In the genomic region with DNA sequence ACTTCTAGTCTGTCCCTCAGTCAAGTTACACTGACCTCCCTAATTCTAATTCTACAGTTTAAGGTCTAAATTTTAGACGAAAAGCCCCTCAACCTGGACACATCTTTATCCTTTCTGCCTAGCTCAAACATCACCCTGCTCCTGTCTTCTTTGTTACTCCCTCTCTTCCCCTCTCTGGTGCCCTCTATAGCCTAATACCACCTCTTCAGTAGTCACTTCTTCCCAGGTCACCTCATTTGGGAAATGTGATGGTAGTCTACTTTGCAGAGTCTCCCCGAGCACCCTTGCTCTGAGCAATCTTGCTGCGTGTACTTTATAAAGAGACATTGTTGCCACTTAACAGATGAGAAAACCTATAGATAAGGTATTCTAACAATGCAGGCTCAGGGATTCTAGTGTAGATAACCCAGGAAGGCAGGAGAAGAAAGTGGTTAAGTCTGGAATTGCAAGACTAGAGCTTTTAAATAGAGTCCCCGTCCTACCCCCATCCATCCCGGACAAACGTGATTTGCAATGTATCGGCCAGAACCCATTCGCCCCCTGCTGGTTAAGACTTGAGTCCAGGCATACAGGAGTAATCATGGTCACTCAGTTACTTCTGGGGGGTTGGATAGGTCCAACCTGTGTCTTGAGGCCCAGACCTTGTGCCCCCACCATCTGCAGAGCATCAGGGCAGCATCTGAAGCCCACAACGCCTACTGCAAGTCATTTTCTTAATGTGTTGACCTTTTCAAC, we compare ENCODE assay signal across 9 mouse cellular contexts. TPM values are rescaled to one million over a fixed set of nuclear protein-coding genes. Genes with fewer than 3 reads are reported as not detected.
A peak's percentile ranks its signal among the peaks of the same experiment; 100 is the strongest.
DNase-seq lines count a peak whose midpoint lies in the region; ATAC-seq and TF ChIP-seq lines count a peak whose summit lies in the region.
"Had no signal": no experiment of that assay in that cellular context is flagged by ENCODE, and none has a peak within 500 bp of the region (broad histone marks: within the 10 kb centered on the region; RNA-seq: fewer than 3 reads in every experiment).

No protein-coding gene starts in this region.

- no peak overlapping the region for H3K4me3 ChIP-seq in kidney, embryonic 15.5 days (replicated peaks)
- no peak overlapping the region for H3K4me3 ChIP-seq in E14TG2a.4 (replicated peaks; ENCODE audit: low read length)
- H3K4me3 ChIP-seq in heart, embryonic 10.5 days: no peak overlapping the region

- no peak overlapping the region for H3K27ac ChIP-seq in kidney, embryonic 15.5 days
- H3K27ac ChIP-seq in heart, embryonic 10.5 days: no peak overlapping the region
- H3K27ac ChIP-seq: macrophage had no signal

- peak; percentile 55 for DNase-seq in kidney, adult 11 months
- DNase-seq in cerebellum, postnatal 10 days: peak; percentile 79
- DNase-seq in heart, embryonic 10.5 days (ENCODE audit: low spot score): peak; percentile 79
- peak; percentile 89 for DNase-seq in kidney, postnatal 10 days
- DNase-seq in testis, postnatal 10 days (ENCODE audit: low spot score): peak; percentile 81

- peak; percentile 48 for TF ChIP-seq CTCF in E14TG2a.4 (conservative IDR thresholded peaks at IDR 0.05; ENCODE audit: low read length)

- H3K9me3 ChIP-seq in kidney, embryonic 15.5 days (replicated peaks): no peaks in the 10 kb centered on the region
- no peaks in the 10 kb centered on the region for H3K9me3 ChIP-seq in E14TG2a.4 (ENCODE audit: low read length)
- no peaks in the 10 kb centered on the region for H3K9me3 ChIP-seq in heart, embryonic 10.5 days

- WGBS in kidney, embryonic 15.5 days: 30% methylated on average over 9 of the region's 9 CpGs
- 25% methylated on average over 9 of the region's 9 CpGs for WGBS in heart, embryonic 10.5 days

- H3K4me1 ChIP-seq in kidney, embryonic 15.5 days: peaks cover 15% of the 10 kb centered on the region
- peaks cover 69% of the 10 kb centered on the region for H3K4me1 ChIP-seq in E14TG2a.4 (replicated peaks; ENCODE audit: low read depth, low read length)
- peaks cover 15% of the 10 kb centered on the region for H3K4me1 ChIP-seq in heart, embryonic 10.5 days

- no peak overlapping the region for H3K9ac ChIP-seq in kidney, embryonic 15.5 days

- no peak for ATAC-seq in kidney, embryonic 15.5 days (replicated peaks; ENCODE audit: low FRiP score)
- peak; percentile 72 for ATAC-seq in megakaryocyte, adult 5-6 weeks (ENCODE audit: poor library complexity, severe bottlenecking)

- no peak overlapping the region for H3K4me2 ChIP-seq in kidney, embryonic 15.5 days

- no peaks in the 10 kb centered on the region for H3K27me3 ChIP-seq in kidney, embryonic 15.5 days
- no peaks in the 10 kb centered on the region for H3K27me3 ChIP-seq in E14TG2a.4 (ENCODE audit: insufficient read depth, low read length)
- H3K27me3 ChIP-seq in heart, embryonic 10.5 days (ENCODE audit: insufficient read depth, poor library complexity, severe bottlenecking): no peaks in the 10 kb centered on the region

- H3K36me3 ChIP-seq in kidney, embryonic 15.5 days: no peaks in the 10 kb centered on the region
- H3K36me3 ChIP-seq in E14TG2a.4 (ENCODE audit: insufficient read depth, low read length): no peaks in the 10 kb centered on the region
- no peaks in the 10 kb centered on the region for H3K36me3 ChIP-seq in heart, embryonic 10.5 days

RNA-seq across cellular contexts. Expression of gene Morn3, which starts 1.1 kb away (rescaled TPM):
- polyA plus RNA-seq in kidney, embryonic 15.5 days (2015; fragmentation: Nextera tagmentation; extraction: Ambion mirVana): 0.26 TPM in 1 of 2 replicates, not detected in the other
- not detected in 2 replicates for polyA plus RNA-seq in heart, embryonic 10.5 days (2016; fragmentation: Nextera tagmentation; extraction: Ambion mirVana)
- not detected in 2 replicates for total RNA-seq in megakaryocyte, adult 5-6 weeks (2015)
- not detected in 2 replicates for total RNA-seq in megakaryocyte, adult 5-6 weeks (2017)
- polyA plus RNA-seq: macrophage had no signal

RNA-seq across cellular contexts. Expression of gene Tmem120b, which starts 22.5 kb away (rescaled TPM):
- polyA plus RNA-seq in kidney, embryonic 15.5 days (2015; fragmentation: Nextera tagmentation; extraction: Ambion mirVana): 15.3 and 19.2 TPM in 2 replicates
- 13.6 and 14.3 TPM in 2 replicates for polyA plus RNA-seq in heart, embryonic 10.5 days (2016; fragmentation: Nextera tagmentation; extraction: Ambion mirVana)
- total RNA-seq in megakaryocyte, adult 5-6 weeks (2015): 0.87 and 2.5 TPM in 2 replicates
- total RNA-seq in megakaryocyte, adult 5-6 weeks (2017): 0.29 and 1.3 TPM in 2 replicates

RNA-seq across cellular contexts. Expression of gene Orai1, which starts 30.9 kb away (rescaled TPM):
- polyA plus RNA-seq in kidney, embryonic 15.5 days (2015; fragmentation: Nextera tagmentation; extraction: Ambion mirVana): 17.5 and 18.5 TPM in 2 replicates
- polyA plus RNA-seq in heart, embryonic 10.5 days (2016; fragmentation: Nextera tagmentation; extraction: Ambion mirVana): 13.4 and 14.4 TPM in 2 replicates
- total RNA-seq in megakaryocyte, adult 5-6 weeks (2015): 80.5 and 87.4 TPM in 2 replicates
- total RNA-seq in megakaryocyte, adult 5-6 weeks (2017): 21.0 and 21.8 TPM in 2 replicates

RNA-seq across cellular contexts. Expression of gene Kdm2b, which starts 56.1 kb away (rescaled TPM):
- polyA plus RNA-seq in kidney, embryonic 15.5 days (2015; fragmentation: Nextera tagmentation; extraction: Ambion mirVana): 92.2 and 96.8 TPM in 2 replicates
- polyA plus RNA-seq in heart, embryonic 10.5 days (2016; fragmentation: Nextera tagmentation; extraction: Ambion mirVana): 35.5 and 47.1 TPM in 2 replicates
- 29.1 and 38.3 TPM in 2 replicates for total RNA-seq in megakaryocyte, adult 5-6 weeks (2015)
- total RNA-seq in megakaryocyte, adult 5-6 weeks (2017): 31.6 and 38.6 TPM in 2 replicates
